Mouse (Mus musculus): ENCODE data around the gene AA792892.
"Not testable (repeated sequence)": the region's sequence is repeated elsewhere in the genome, so short reads cannot be mapped to it uniquely, and the experiment has no call there.

Gene AA792892

GRCm38 (mm10) chr5:94339449-94339848 is at the start of gene AA792892:
AA792892 (plus strand) TSS chr5:94339749.
- not testable (repeated sequence) for DNase-seq (ENCODE audit: low read depth, low spot score)

- not testable (repeated sequence) for DNase-seq (ENCODE audit: low read depth, low spot score)
Measured at GRCm38 (mm10) chr5:94306696-94307095, 32.9 kb upstream of the AA792892 start, which contains the start of gene A430089I19Rik. A430089I19Rik (minus strand) TSS chr5:94306796.

- not testable (repeated sequence) for DNase-seq (ENCODE audit: low read depth, low spot score)
Measured at GRCm38 (mm10) chr5:94314135-94314534, 25.4 kb upstream of the AA792892 start, which contains the start of gene Gm6502. Gm6502 (plus strand) TSS chr5:94314435.
